Mouse (Mus musculus) natural killer cell, adult 2 months (primary cell): ENCODE results near the gene Etfbkmt.
"Not testable (repeated sequence)": the region's sequence is repeated elsewhere in the genome, so short reads cannot be mapped to it uniquely, and the experiment has no call there.

Experiments
- DNase-seq, 2 experiments: peaks; one replicate each; pipeline ENCODE4 v3.0.0; 2022; ENCODE audit warnings: low spot score in 2 of 2

The Etfbkmt gene

GRCm38 (mm10) chr6:149139471-149139870 lies at the start of gene Etfbkmt:
TSS of gene Etfbkmt (plus strand) at chr6:149139849.
- DNase-seq = no peak

GRCm38 (mm10) chr6:149092406-149092805 lies 47.2 kb upstream of the Etfbkmt start:
- DNase-seq = no peak

GRCm38 (mm10) chr6:149093465-149093864 lies 46.2 kb upstream of the Etfbkmt start:
- no peak for DNase-seq

DNA sequence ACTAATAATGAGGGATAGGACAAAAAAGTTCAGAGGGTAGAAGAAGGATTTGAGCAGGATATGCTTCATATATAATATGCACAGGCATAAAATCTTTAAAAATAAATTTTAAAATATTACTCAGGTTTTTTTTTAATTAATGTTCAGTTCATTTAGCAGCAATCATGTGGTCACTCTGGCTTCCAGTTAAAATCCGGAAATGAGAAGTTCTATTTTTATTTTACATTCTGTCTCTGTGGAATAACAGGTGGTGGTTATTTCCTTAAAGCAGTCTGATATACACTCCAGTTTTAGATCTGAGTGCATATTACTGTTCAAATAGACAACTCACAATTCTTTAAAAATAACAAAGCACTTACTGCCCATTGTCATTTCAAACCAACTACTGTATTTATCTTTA lies 45.1 kb upstream of the Etfbkmt start:
- no peak for DNase-seq

DNA sequence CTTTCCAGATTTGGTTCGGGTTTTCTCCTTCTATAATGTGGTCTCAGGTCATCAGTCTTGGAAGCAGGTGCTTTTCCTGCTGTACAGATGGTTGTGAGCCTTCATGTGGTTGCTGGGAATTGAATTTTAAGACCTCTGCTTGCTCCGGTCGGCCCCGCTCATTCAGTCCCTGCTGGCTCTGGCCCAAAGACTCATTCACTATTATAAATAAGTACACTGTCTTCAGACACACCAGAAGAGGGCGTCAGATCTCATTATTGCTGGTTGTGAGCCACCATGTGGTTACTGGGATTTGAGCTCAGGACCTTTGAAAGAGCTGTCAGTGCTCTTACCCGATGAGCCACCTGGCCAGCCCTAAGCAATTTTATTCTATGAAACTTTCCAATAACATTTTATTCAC lies 44.3 kb upstream of the Etfbkmt start:
- no peak for DNase-seq

- no peak for DNase-seq
Observed at GRCm38 (mm10) chr6:149096233-149096632, 43.4 kb upstream of the Etfbkmt start.

DNA sequence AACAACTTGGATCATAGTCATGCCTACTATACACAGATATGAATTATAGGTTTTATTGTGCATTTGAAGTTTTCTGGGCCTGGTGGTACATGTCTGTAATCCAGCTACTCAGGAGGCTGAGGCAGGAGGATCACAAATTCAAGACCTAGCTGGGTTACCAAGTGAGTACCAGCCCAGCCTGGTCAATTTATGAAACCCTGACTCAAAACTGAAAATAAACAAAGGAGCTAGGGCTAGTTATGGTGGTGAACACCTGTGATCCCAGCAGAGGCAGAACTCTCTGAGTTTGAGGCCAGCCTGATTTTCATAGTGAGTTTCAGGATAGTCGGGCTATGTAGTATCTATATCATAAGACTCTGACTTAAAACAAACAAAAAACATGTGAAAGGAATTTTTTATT lies 42.4 kb upstream of the Etfbkmt start:
- no peak for DNase-seq

DNA sequence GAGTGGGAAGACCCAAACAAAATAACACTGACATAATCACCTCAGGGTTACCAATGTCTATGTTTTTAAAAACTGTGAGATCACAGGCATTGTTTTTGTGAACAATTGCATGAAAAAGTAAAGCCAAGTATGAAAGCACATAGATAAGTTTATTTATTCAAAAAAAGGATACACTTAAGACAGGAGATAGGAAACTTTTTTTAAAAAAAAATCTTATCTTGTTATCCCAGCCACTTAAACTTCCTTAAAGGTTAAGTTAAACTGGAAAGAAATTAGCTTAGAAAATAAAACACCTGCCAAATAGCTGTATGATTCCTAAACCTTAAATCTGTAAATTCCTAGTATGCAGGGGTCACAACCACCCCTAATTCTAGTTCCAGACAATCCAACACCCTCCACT lies 40.7 kb upstream of the Etfbkmt start:
- no peak for DNase-seq

DNA sequence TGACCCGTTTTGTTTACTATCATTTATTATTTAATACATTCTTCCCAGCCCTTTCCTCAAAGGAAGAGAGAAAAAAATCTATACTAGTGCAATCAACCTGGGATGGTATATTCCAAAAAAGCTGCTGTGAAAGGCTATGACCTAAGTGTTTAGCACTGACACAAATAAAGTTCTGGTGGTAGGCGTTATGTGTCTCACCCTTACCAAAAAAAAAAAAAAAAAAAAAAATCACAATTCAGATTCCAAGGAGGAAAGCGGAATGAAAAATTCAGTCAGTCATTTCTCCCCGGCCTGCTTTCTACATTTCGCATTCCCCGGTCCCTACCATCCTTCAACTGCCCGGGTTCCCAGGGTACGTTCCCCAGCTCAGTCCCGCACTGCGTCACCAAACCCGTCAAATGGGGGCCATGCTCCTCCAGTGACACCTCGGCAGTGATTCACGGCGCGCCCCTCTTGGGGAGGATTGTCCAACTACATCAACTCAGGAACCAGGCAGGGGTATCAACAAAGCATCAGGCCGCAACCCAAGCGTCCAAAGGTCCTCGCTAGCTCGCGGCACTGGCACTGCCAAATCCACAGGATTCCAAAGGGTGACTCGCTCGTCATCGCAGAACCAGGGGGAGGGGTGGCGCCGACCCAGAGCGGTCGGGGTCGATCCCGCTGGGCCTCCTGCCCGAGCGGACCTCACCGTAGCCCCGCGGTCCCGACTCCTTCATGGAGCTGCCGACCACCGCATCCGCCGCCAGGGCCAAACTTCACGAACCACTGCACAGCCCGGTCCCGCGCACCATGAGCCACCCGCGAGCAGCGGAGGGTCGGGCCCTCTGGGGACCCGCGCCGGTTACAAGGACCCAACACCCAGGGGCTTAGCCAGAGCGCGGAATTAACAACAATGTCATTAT lies 39.2 kb upstream of the Etfbkmt start:
- DNase-seq = peak in 1 of 2 experiments; percentile 29

- DNase-seq = peak in 1 of 2 experiments; percentile 41
Observed at GRCm38 (mm10) chr6:149101076-149101942, 38.3 kb upstream of the Etfbkmt start, which contains the start of gene Dennd5b. TSS of gene Dennd5b (minus strand) at chr6:149101680.

- DNase-seq = no peak
Observed at GRCm38 (mm10) chr6:149101943-149102243, 37.8 kb upstream of the Etfbkmt start.

- DNase-seq = no peak
Observed at GRCm38 (mm10) chr6:149103451-149103850, 36.2 kb upstream of the Etfbkmt start.

DNA sequence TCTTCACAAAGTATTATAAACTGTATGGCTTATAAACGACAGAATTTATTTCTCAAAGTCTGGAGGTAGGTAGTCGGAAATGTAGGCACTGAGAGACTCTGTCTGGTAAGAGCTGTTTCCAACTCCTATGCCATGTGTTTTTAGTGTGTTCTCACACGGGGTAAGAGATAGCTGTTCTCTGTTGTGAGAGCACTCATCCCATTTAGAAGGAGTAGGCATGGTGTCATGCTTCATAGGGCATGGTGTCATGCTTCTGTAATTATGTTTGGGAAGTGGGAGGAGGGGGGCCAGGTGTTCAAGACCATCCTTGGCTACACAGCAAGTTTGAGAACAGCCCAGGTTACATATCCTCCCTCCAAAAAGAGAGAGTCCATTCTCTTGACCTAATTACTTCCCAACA lies 32.0 kb upstream of the Etfbkmt start:
- DNase-seq = no peak

GRCm38 (mm10) chr6:149108909-149109308 lies 30.7 kb upstream of the Etfbkmt start:
- no peak for DNase-seq

DNA sequence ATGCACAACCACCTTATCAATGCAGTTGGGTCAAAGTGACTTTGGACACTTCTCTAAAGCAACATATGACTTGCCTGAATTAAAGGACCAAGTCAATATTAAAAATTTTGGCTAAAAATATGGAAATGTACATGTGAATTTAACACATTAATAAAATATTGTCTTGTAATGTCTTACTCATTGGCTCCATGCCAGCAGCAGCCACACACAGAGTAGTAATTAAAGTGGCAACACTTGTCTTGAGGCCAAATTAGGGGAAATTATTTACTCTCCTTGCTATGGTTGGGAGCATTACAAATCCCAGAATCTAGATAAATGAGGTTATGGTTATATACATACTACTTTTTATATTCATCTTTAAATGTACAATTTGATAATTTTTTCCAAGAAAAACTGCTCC lies 22.7 kb upstream of the Etfbkmt start:
- DNase-seq = no peak

DNA sequence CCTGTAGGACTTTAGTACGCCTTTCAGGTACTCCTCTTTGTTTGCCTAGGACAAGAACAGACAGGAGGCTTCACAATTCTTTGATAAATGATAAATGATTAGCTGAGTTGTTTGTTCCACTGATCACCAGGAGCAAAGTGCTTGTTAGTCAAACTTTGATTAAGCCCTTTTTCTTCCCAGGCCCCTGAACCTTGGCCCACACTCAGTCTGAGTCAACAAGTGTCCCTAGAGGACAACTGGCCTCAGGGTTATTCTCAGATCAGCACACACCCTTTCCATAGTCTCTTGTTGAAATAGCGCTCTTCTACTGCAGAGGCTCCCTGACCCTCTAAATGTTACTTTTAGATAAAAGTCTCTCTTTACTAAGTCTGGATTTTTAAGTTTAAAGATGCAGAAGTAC lies 20.7 kb upstream of the Etfbkmt start:
- no peak for DNase-seq

- DNase-seq = peak; percentile 45 to 57
Observed at GRCm38 (mm10) chr6:149119853-149120252, 19.8 kb upstream of the Etfbkmt start.

GRCm38 (mm10) chr6:149123042-149123441 lies 16.6 kb upstream of the Etfbkmt start:
- DNase-seq = no peak

GRCm38 (mm10) chr6:149126675-149127074 lies 13.0 kb upstream of the Etfbkmt start:
- peak; percentile 41 to 54 for DNase-seq

DNA sequence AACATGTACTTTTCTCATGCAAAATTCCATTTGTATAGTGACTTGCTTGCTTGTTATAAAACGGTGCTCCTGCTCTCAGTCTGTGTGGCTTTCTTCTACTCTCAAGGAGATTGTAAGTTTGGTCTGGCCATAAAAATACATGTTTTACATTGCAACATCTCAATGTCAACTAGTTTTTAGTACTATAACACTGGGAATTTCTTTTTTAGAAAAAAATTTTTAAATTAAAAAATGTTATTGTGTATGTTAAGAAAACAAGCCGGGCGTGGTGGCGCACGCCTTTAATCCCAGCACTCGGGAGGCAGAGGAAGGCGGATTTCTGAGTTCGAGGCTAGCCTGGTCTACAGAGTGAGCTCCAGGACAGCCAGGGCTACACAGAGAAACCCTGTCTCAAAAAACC lies 9.8 kb upstream of the Etfbkmt start, which contains the start of gene Gm10203:
Gene Gm10203, plus strand, starts transcription at position 301 of the 400 bp plus-strand sequence.
- not testable (repeated sequence) for DNase-seq

GRCm38 (mm10) chr6:149131111-149131510 lies 8.5 kb upstream of the Etfbkmt start:
- DNase-seq = no peak

DNA sequence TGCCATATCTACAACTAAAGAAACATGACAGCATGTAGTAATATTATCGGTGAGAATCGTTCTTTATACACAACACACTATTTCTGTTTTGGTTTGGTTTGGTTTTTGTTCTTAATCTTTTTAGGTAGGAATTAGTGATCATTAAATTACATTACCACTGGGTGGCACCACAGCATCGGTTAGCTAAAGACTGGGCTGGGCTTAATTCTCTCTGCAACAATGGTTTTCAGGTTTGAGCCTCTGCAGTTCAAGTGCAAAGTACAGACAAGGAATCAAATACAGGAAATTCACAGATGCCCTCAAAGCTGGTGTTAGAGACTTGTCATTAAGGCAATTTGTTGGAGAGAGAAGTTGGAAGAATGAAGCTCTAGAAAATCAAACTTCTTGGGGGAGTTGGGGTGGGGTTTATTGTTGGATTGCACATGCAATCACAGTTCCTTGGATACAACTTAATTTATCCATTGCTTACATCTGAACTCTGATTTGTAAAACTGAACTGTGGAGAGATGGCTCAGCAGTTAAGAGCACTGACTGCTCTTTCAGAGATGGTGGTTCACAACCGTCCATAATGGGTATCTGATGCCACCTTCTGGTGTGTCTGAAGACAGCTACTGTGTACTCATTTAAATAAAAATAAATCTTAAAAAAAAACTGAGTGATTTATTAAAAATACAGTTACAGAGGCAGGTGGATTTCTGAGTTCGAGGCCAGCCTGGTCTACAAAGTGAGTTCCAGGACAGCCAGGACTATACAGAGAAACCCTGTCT lies 7.2 kb upstream of the Etfbkmt start:
- DNase-seq = peak; percentile 46 to 62
